Mouse (Mus musculus): ENCODE results near the gene Hypk.
"Not testable (repeated sequence)": the region's sequence is repeated elsewhere in the genome, so short reads cannot be mapped to it uniquely, and the experiment has no call there.

The Hypk gene

DNA sequence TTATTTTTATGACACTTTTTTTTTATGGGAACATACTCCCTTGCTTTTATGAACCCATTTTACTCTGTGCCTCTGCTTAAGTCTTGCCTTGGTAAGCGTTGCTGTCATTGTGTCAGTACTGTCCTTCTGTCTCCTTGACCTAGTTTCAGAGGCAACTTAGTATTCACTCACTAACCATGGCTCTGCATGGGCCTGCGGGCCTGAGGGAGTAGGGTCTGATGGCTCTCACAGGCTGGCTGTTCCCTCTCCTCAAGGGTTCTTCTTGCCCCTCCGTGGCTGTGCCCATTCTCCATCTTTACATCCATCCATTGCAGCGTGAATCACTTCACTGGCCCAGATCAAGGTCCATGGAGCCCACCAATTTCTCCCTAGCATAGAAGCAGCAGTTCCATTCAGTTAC, 6.6 kb upstream of the Hypk start:
- intact Hi-C loops (cut with DNase I), result loop anchor here (5.0 kb wide), 1 partner anchor 34 kb away; the partner anchor contains the start of genes Catsper2 and Pdia3

DNA sequence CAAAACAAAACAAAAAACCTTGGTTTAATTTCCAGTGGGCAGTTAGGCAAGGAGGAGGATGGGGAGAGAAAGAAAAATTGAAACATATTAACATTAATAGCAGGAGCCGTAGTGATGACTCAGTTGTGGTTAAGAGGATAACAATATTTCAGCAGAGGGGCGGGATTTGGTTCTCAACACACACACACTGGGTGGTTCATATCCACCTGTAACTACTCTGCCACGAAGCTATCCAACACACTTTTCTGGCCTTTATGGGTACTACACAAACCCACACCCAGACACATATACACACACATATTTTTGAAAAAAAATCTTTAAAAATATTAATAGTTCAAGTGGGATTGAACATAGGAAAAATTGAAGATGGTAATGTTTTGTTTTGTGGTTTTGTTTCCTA, 6.1 kb upstream of the Hypk start:
- intact Hi-C loops (cut with DNase I), result loop anchor here (5.0 kb wide), 1 partner anchor 35 kb away; the partner anchor contains the start of genes Catsper2 and Pdia3

DNA sequence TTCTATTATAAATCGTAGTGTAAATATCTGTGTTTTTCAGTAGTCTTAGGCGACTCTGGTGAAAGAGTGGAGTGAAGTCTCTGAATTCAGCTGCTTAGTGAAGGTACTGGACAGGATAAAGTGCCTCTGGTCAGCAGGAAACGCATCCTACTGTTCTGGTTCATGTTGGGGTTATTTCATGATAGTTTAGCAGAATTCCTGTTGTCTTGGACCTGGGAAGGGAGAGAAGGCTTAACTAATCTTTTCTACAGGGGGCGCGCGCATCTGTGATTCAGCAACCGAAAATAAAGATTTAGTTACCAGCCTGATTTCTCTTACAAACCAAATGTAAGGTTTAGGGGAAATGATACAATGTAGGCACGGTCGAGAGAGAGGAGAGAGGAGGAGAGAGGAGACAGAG, 5.0 kb upstream of the Hypk start:
- intact Hi-C loops (cut with DNase I), result loop anchor here (5.0 kb wide), 1 partner anchor 36 kb away; the partner anchor contains the start of genes Catsper2 and Pdia3

DNA sequence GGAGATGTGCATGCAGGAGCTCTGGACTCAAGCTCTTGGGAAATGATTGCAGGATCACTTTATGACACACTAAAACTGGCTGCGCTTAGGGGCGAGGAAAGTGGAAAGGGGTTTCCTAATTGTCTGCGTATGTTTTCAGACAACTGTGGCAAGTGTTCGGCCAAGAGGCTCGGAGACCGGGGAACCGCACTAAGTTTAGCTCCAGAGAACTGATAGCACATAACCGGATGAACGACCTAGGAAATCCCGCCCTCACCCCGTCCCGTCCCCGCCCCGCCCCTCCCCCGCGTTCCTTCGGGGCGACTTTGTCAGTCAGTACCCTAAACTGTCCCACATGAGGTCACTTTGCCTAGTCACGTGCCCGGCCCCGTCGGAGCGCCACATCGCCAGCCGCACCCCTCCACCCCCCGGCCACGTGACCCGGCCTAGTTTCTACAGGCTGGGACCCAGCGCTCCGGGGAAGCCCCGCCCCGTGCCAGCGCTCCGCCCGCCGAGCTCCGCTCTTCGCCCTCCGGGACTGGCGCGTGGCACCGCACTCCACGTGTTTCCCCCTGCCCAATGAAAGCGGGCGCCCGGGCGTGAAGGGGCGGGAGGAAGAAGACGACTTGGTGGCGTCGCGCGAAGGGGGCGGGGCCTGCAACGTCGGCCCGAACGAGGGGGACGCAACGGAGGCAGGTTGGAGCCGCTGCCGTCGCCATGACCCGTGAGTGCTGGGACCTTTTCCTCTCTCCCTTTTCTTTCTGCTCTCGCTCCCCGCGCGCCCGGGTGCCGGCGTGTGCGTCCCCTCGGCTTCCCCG, 4.2 kb upstream of the Hypk start, which contains the start of gene Serf2:
Serf2 (plus strand) TSS at position 457 of the 797 bp plus-strand sequence.
- intact Hi-C loops (cut with DNase I), result loop anchor here (5.0 kb wide), 1 partner anchor 37 kb away; the partner anchor contains the start of genes Catsper2 and Pdia3

DNA sequence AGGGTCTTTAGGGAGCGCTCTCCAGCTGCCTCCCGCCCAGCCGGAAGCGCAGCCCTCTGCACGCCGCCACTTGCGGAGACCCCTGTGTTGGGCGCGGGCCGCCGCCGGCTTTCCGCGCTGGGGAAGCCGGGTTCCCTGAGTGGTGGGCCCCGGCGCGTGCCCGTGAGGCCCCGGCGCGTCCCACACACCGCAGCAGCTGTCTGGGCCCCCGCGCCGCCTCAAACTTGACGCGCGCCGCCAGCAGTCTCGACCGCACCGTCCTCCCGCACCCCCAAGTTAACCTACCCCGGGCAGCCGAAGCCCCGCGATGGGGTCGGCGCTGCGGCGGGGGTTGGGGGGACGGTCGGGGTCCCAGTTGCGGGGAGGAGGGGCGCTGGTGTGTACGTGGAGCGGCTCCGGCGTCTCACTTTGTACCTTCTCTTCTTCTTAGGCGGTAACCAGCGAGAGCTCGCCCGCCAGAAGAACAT, 3.5 kb upstream of the Hypk start:
- intact Hi-C loops (cut with DNase I), result loop anchor here (5.0 kb wide), 1 partner anchor 37 kb away; the partner anchor contains the start of genes Catsper2 and Pdia3

GRCm38 (mm10) chr2:121450093-121450492, 3.0 kb upstream of the Hypk start:
- intact Hi-C loops (cut with DNase I), result no loop called here

DNA sequence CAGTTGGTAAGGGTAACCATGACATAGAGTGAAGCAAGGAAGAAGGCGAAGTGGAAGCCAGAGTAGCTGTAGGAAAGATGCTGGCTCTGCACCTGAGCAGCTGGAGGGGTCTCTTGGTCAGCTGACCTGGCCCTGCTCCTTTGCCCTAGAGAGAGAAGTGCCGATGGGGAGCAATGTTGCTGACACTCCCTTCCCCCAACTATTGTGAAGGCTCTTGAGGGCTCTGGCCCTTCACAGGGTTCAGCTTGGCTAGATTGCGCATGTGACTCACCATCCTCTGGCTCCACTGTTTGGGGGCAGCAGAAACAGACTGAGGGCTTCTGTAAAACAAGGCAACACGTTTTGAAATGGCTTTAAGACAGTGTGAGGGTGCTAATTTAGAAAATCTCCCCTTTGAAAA, 729 bp upstream of the Hypk start:
- intact Hi-C loops (cut with DNase I), result no loop called here

GRCm38 (mm10) chr2:121453917-121454316, 827 bp downstream of the Hypk start:
- intact Hi-C loops (cut with DNase I), result no loop called here

DNA sequence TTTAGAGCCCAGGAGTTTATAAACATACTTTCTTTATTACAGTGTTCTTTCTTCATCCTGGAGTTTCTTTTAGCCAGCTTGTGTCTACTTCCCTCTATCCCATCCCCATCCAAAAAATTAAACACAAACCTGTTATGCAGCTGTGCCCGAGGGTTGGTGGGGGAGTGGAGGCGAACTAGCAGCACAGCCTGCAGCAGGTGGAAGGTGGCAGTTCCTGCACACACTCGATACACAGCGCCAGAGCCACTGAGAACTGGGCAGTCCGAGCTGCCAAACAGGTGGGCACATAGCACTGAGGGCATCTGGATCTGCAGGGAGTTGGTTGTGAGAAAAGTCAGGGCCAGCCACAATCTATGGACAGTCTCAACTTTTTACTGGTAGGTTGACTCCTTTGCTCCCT, 2.4 kb downstream of the Hypk start:
- intact Hi-C loops (cut with DNase I), result no loop called here

DNA sequence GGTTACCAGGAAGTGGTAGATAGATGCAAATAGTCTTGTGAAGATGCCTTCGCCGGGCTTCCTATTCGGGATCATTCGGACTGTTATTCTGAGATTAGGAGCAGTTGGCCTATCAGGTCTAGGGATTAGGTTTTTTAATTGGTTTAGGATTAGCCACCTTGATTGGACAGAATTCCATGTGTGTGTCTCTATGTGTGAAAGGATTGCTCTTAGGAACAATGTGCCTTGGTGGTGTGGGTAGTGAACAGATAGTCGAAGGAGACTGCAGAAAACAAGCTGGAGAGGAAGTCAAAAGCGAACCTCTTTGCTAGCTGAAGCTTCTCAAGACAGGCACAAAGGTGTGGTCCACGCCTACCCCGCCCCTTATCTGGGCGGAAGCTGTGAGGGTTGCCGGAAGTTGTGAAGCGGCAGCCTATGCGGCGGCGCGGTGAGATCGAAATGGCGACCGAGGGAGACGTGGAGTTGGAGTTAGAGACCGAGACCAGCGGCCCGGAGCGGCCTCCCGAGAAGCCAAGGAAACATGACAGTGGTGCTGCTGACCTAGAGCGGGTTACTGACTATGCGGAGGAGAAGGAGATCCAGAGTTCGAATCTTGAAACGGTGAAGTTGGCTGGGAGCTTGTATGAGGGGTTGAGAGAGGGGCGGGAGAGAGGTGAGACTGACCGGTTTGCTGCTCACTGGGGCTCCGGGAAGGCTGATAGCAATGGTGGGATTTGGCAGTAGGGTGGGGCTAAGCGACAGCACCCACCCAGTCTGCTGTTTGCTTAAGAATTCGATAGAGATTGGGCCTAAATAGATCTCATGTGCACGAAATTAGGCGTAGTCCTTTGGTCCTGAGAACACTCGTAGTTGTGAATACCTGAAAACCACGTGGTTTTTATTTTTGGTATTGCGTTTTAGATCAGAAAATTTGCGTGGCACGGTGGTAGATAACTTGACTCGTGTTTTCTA, 3.9 kb downstream of the Hypk start, which contains the start of gene Serinc4:
Serinc4 (minus strand) TSS at position 90 of the 951 bp plus-strand sequence.
- intact Hi-C loops (cut with DNase I), result no loop called here

DNA sequence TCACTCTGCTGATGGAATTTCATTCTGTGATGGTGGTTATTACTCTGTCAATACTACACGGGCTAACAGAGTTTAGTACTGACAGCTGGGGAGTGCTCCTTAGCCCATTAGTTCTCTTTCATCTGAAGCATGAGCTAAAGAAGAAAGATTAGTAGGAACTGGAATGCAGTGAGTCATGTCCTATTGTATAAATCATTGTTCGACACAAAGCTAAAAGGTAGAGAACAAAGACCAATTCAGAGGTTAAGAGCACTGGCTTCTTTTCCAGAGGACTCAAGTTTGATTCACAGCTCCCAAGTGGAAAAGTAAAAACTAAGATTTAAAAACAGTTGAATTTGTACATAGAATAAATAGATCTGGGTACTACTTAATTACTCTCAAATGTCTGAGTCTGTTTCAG, 7.0 kb downstream of the Hypk start:
- intact Hi-C loops (cut with DNase I), result no loop called here

- intact Hi-C loops (cut with DNase I), result not testable (repeated sequence)
Observed at GRCm38 (mm10) chr2:121468982-121469381, 15.9 kb downstream of the Hypk start.

GRCm38 (mm10) chr2:121472783-121473182, 19.7 kb downstream of the Hypk start:
- intact Hi-C loops (cut with DNase I), result not testable (repeated sequence)

DNA sequence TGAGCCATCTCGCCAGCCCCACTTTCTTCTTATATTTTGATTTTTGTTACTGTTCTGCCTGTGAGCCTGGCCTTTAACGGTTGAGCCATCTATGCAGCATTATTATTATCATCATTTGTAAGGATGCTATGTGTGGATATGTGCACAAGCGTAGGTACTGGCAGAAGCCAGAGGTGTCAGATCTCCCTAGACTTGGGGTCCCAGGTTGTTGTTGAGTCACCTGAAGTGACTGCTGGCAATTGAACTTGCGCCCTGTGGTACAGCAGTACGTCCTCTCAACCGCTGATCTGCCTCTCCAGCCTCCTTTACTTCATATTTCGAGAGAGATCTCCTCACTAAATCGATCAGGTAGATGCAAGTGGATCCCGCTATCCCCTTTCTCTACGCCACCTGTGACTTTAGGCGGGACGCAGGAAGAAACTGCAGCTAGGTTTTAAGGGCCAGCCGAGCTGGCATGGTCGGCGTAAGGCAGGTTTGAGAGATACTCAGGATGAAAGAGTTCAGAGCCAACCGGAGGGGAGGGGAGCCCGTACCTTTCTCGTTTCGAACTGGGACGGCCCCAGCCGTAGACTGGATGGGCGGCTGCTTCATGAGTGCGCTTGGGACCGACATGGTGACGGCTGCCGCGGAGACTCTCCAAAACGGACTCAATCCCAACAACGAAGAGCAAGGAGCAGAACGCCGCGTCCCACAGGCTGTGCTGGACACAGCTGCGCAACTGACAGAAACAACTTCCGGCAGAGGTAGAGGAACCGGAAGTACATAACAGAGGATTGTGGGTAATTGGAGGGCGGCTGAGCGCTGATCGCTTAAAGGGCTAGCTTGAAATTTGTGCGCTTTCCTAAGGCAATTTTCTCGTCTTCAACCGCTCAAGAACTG, 20.4 kb downstream of the Hypk start, which contains the start of gene Mfap1b:
Mfap1b (minus strand) TSS at position 767 of the 879 bp plus-strand sequence.
- intact Hi-C loops (cut with DNase I), result not testable (repeated sequence)

- intact Hi-C loops (cut with DNase I), result no loop called here
Observed at GRCm38 (mm10) chr2:121474180-121474535, 21.1 kb downstream of the Hypk start.

- intact Hi-C loops (cut with DNase I), result not testable (repeated sequence)
Observed at GRCm38 (mm10) chr2:121475306-121475705, 22.2 kb downstream of the Hypk start.

DNA sequence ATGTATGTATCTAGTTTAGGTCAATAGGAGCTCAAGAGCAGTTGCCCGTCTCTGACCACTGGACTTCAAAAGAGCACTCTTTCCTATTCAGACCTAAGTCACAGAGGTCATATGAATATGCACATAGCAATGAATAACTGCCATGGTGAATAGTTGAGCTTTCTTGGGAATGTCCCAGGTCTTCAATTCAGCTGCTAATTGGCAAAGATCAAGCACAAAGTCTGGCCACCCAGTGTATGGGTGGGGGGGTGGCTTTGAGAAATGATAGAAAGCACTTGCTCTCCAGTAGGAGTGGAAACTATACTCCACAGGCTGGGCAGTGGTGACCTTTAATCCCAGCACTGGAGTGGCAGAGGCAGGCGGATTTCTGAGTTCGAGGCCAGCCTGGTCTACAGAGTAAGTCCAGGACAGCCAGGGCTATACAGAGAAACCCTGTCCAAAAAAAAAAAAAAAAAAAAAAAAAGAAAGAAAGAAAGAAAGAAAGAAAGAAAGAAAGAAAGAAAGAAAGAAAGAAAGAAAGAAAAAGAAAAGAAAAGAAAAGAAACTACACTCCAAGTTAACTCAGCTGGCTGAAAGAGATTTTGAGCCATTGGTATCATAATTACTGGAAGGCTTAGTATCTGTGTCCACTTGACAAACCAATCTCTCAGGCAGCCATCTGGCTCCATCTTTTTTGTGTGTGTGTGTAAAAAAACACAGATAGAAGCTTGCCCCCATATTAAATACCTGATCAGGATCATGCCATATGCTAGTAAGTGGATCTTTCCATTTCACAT, 24.6 kb downstream of the Hypk start:
- intact Hi-C loops (cut with DNase I), result no loop called here

GRCm38 (mm10) chr2:121480498-121480897, 27.4 kb downstream of the Hypk start:
- intact Hi-C loops (cut with DNase I), result no loop called here

DNA sequence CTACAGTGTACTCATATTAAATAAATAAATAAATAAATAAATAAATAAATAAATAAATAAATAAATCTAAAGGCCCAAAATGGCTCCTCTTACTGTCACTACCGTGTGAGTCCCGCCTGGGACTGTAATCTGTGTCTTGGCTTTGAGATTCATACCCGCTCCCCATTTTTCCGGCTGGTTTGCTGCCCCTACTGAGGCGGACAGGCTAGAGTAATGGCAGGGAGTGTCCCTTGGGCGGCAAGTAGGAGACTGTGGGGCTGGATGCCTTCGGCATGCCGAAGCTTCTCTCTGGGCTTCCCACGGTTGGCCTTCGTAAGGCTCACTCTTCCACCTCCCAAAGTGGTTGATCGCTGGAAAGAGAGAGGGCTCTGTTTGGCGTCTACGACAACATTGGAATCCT, 27.8 kb downstream of the Hypk start:
- intact Hi-C loops (cut with DNase I), result not testable (repeated sequence)

DNA sequence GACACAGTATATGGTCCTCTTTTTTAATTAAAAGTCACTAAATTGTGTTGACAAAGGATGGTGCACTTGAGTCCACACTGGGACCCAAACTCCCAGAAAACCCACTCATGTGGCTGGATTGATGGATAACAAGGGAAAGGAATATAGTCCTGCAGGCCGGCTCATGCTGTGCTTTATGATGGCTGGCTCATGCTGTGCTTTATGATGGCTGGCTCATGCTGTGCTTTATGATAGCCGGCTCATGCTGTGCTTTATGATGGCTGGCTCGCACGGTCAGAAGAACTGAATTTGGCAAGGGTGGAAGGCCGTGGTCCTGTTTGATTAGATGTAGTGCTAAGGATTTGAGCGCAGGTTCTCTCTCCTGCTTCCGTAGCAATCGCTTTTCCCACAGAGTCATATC, 30.5 kb downstream of the Hypk start:
- intact Hi-C loops (cut with DNase I), result no loop called here
